In the genomic region with DNA sequence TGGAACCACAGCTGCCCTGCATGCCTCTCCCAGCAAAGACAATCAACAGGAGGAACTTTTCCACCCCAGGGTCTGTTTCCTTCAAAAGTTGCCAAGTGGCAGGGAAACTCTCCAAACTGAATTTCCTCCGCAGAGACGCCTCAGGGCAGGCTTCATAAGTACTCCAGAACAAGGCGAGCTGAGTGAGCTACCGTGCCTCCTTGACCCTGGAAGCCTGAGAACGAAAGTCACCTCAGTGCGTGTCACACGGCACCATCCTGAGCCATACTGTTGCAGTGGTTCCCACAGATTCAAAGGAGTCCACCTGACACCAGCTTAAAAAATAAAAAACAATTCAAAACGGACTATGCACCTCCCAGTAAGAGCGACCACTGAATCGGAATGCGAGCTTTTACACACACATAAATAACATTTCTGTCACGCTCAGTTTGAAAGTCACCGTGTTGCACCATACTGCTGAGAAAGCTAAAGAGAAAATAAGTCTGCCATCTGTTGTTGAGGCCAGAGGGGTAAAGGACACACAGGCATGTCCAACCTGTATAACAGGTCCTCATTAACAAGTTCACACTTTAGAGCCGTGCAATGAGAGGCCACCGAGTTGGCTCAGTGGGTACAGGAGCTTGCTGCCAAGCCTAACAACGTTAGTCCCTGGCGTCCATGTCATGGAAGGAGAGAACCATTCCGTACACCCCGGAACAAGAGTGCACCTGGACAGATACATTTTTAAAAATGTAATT, we compare ENCODE assay signal across 11 mouse cellular contexts. TPM values are rescaled to one million over a fixed set of nuclear protein-coding genes. Genes with fewer than 3 reads are reported as not detected.
DNase-seq lines count a peak whose midpoint lies in the region; ATAC-seq and TF ChIP-seq lines count a peak whose summit lies in the region.
"Had no signal": no experiment of that assay in that cellular context is flagged by ENCODE, and none has a peak within 500 bp of the region (broad histone marks: within the 10 kb centered on the region; RNA-seq: fewer than 3 reads in every experiment).

No protein-coding gene starts in this region.

- H3K27ac ChIP-seq in heart, embryonic 13.5 days (replicated peaks): peak overlapping the region; percentile 4; the same call in 1 of the 2 replicates

- peaks cover 4% of the 10 kb centered on the region; the same call in 1 of the 2 replicates for H3K9me3 ChIP-seq in heart, embryonic 13.5 days

- no peak for TF ChIP-seq POLR2A in brain, embryonic 14.5 days (IDR thresholded peaks at IDR 0.05; ENCODE audit: borderline replicate concordance, extremely low read depth, insufficient read depth, insufficient read length, poor library complexity, severe bottlenecking)

- peaks cover 9% of the 10 kb centered on the region; the same call in 1 of the 2 replicates for H3K4me1 ChIP-seq in heart, embryonic 13.5 days

- H3K27me3 ChIP-seq in heart, embryonic 13.5 days (replicated peaks): no peaks in the 10 kb centered on the region
- H3K27me3 ChIP-seq: heart, embryonic 12.5 days had no signal

- H3K4me2 ChIP-seq in heart, embryonic 13.5 days: no peak overlapping the region
- H3K4me2 ChIP-seq: heart, embryonic 12.5 days had no signal

- no peak for ATAC-seq in heart, embryonic 13.5 days (ENCODE audit: extremely low read depth, insufficient number of reproducible peaks, low FRiP score, low TSS enrichment)

- intact Hi-C loops in heart, postnatal 14 days (cut with DNase I): no loop called here

- no peak overlapping the region for H3K9ac ChIP-seq in heart, embryonic 13.5 days
- H3K9ac ChIP-seq: heart, embryonic 12.5 days had no signal

- DNase-seq in heart, postnatal 14 days: no peak
- DNase-seq in brain, embryonic 14.5 days (ENCODE audit: low read depth): peak; percentile 11
- DNase-seq in kidney, adult 8-10 months: peak; percentile 18 to 23
- DNase-seq in lung, postnatal 10 days: peak; percentile 41
- no peak for DNase-seq in spleen, adult 18-20 months
- DNase-seq in adrenal gland, adult (ENCODE audit: inconsistent age in 2 of 2, low spot score in 1 of 2): no peak
- DNase-seq in neural tube, embryonic 10.5 days (ENCODE audit: extremely low spot score, low spot score): no peak
- DNase-seq: adrenal gland, postnatal 14 days; cerebellum, adult 8-10 months had no signal

- TF ChIP-seq CTCF in brain, embryonic 14.5 days (IDR thresholded peaks at IDR 0.05; ENCODE audit: borderline replicate concordance, extremely low read depth, insufficient read depth, insufficient read length): no peak

- 0 out of 2 replicates have a peak, but pooled peaks cover 4% of the 10 kb centered on the region for H3K36me3 ChIP-seq in heart, embryonic 13.5 days

- 81% methylated on average over 19 of the region's 19 CpGs for WGBS in heart, embryonic 13.5 days

- no peak overlapping the region for H3K4me3 ChIP-seq in heart, embryonic 13.5 days
- H3K4me3 ChIP-seq: heart, embryonic 12.5 days had no signal

RNA-seq across cellular contexts. Expression of a gene that starts 42.6 kb away (rescaled TPM):
- polyA plus RNA-seq in heart, embryonic 13.5 days (2015; fragmentation: Nextera tagmentation; extraction: Ambion mirVana): 358 and 371 TPM in 2 replicates
- 100 to 1,000 TPM; 494 to 584 TPM for total RNA-seq in heart, postnatal 14 days (2021)
- polyA plus RNA-seq in brain, embryonic 14.5 days (2012; rRNA removed): 1,108 and 1,128 TPM in 2 replicates

Comparison
In these comparisons a context has a peak if more than half of its experiments do, and no peak if none do; other contexts are left out.
1. DNase-seq: peak in brain, embryonic 14.5 days (single experiment), kidney, adult 8-10 months (2 of 2) and lung, postnatal 10 days (single experiment); none in heart, postnatal 14 days (0 of 2), spleen, adult 18-20 months (0 of 2), adrenal gland, adult (0 of 2) and neural tube, embryonic 10.5 days (single experiment).